In genomic region chr15:78848467-78848866, GRCm38 (mm10) we compare ENCODE assay signal across 8 mouse cellular contexts. TPM values are rescaled to one million over a fixed set of nuclear protein-coding genes. Genes with fewer than 3 reads are reported as not detected.
DNase-seq lines count a peak whose midpoint lies in the region; ATAC-seq and TF ChIP-seq lines count a peak whose summit lies in the region.

No protein-coding gene starts in this region.

- peaks cover 7% of the 10 kb centered on the region for H3K27me3 ChIP-seq in hindbrain, embryonic 11.5 days (ENCODE audit: control insufficient read depth, insufficient read depth, low read length)
- H3K27me3 ChIP-seq in hindbrain, embryonic 16.5 days (replicated peaks; ENCODE audit: control insufficient read depth, insufficient read depth, low read length) = peaks cover 8% of the 10 kb centered on the region
- H3K27me3 ChIP-seq in embryonic facial prominence, embryonic 11.5 days (ENCODE audit: control insufficient read depth, insufficient read depth, low read length) = no peaks in the 10 kb centered on the region; the same call in 1 of the 2 replicates
- H3K27me3 ChIP-seq in intestine, postnatal 0 days (replicated peaks; ENCODE audit: control insufficient read depth, insufficient read depth, low read length) = no peaks in the 10 kb centered on the region
- H3K27me3 ChIP-seq in limb, embryonic 14.5 days (ENCODE audit: control insufficient read depth, insufficient read depth, low read length) = no peaks in the 10 kb centered on the region

- ATAC-seq in hindbrain, embryonic 11.5 days (ENCODE audit: low FRiP score) = no peak
- no peak for ATAC-seq in hindbrain, embryonic 16.5 days
- ATAC-seq in embryonic facial prominence, embryonic 11.5 days (replicated peaks; ENCODE audit: insufficient number of reproducible peaks, low FRiP score, low TSS enrichment, low read depth) = no peak
- ATAC-seq in intestine, postnatal 0 days = no peak
- ATAC-seq in limb, embryonic 14.5 days (ENCODE audit: low FRiP score, low read depth) = no peak

- no peak overlapping the region for H3K4me2 ChIP-seq in hindbrain, embryonic 11.5 days (replicated peaks; ENCODE audit: low read depth, low read length)
- H3K4me2 ChIP-seq in hindbrain, embryonic 16.5 days (ENCODE audit: low read length) = no peak overlapping the region
- no peak overlapping the region for H3K4me2 ChIP-seq in embryonic facial prominence, embryonic 11.5 days (ENCODE audit: low read depth, low read length)
- no peak overlapping the region for H3K4me2 ChIP-seq in intestine, postnatal 0 days (replicated peaks; ENCODE audit: low read depth)
- no peak overlapping the region for H3K4me2 ChIP-seq in limb, embryonic 14.5 days (replicated peaks; ENCODE audit: low read depth, low read length, severe bottlenecking)

- H3K4me1 ChIP-seq in hindbrain, embryonic 11.5 days (replicated peaks; ENCODE audit: control insufficient read depth, insufficient read depth, low read length) = no peaks in the 10 kb centered on the region
- H3K4me1 ChIP-seq in hindbrain, embryonic 16.5 days (ENCODE audit: control insufficient read depth, insufficient read depth, low read depth, low read length) = peaks cover 9% of the 10 kb centered on the region; the same call in 1 of the 2 replicates
- H3K4me1 ChIP-seq in embryonic facial prominence, embryonic 11.5 days (ENCODE audit: control insufficient read depth, insufficient read depth, low read length) = peaks cover 3% of the 10 kb centered on the region; the same call in 1 of the 2 replicates
- peaks cover 18% of the 10 kb centered on the region; the same call in 1 of the 2 replicates for H3K4me1 ChIP-seq in intestine, postnatal 0 days (replicated peaks; ENCODE audit: control insufficient read depth, insufficient read depth, low read length)
- peaks cover 14% of the 10 kb centered on the region for H3K4me1 ChIP-seq in limb, embryonic 14.5 days (ENCODE audit: control insufficient read depth, insufficient read depth, low read length)

- DNase-seq in hindbrain, embryonic 11.5 days (ENCODE audit: low spot score) = peak; percentile 83
- peak; percentile 91 for DNase-seq in adrenal gland, postnatal 10 days
- peak; percentile 88 for DNase-seq in embryonic facial prominence, embryonic 11.5 days (ENCODE audit: low spot score)
- peak; percentile 81 for DNase-seq in limb, embryonic 14.5 days (ENCODE audit: low spot score)
- peak; percentile 88 for DNase-seq in ovary, postnatal 10 days (ENCODE audit: low spot score)
- peak; percentile 38 to 65 for DNase-seq in thymus, adult 18-20 months

- TF ChIP-seq POLR2A in limb, embryonic 14.5 days (IDR thresholded peaks at IDR 0.05; ENCODE audit: borderline replicate concordance, extremely low read depth, insufficient read depth, insufficient read length) = no peak

- 31% methylated on average over 5 of the region's 5 CpGs for WGBS in hindbrain, embryonic 11.5 days
- WGBS in hindbrain, embryonic 16.5 days = 32% methylated on average over 5 of the region's 5 CpGs
- 34% methylated on average over 5 of the region's 5 CpGs for WGBS in embryonic facial prominence, embryonic 11.5 days
- 26% methylated on average over 5 of the region's 5 CpGs for WGBS in intestine, postnatal 0 days
- 25% methylated on average over 5 of the region's 5 CpGs for WGBS in limb, embryonic 14.5 days

- no peaks in the 10 kb centered on the region for H3K36me3 ChIP-seq in hindbrain, embryonic 11.5 days (ENCODE audit: control insufficient read depth, insufficient read depth, low read length)
- no peaks in the 10 kb centered on the region for H3K36me3 ChIP-seq in hindbrain, embryonic 16.5 days (ENCODE audit: control insufficient read depth, insufficient read depth, low read length)
- H3K36me3 ChIP-seq in embryonic facial prominence, embryonic 11.5 days (replicated peaks; ENCODE audit: control insufficient read depth, insufficient read depth, low read depth, low read length) = no peaks in the 10 kb centered on the region
- H3K36me3 ChIP-seq in intestine, postnatal 0 days (ENCODE audit: control insufficient read depth, insufficient read depth) = peaks cover 11% of the 10 kb centered on the region; the same call in 1 of the 2 replicates
- peaks cover 4% of the 10 kb centered on the region; the same call in 1 of the 2 replicates for H3K36me3 ChIP-seq in limb, embryonic 14.5 days (ENCODE audit: control insufficient read depth, insufficient read depth, low read length)

- no peak overlapping the region for H3K27ac ChIP-seq in hindbrain, embryonic 11.5 days (ENCODE audit: low read depth, low read length)
- no peak overlapping the region for H3K27ac ChIP-seq in hindbrain, embryonic 16.5 days (ENCODE audit: low read depth, low read length)
- no peak overlapping the region for H3K27ac ChIP-seq in embryonic facial prominence, embryonic 11.5 days (replicated peaks; ENCODE audit: low read depth, low read length)
- no peak overlapping the region for H3K27ac ChIP-seq in intestine, postnatal 0 days (ENCODE audit: low read depth, low read length)
- H3K27ac ChIP-seq in limb, embryonic 14.5 days (replicated peaks; ENCODE audit: low read depth, low read length) = no peak overlapping the region

- peak; percentile 96 for TF ChIP-seq CTCF in intestine, postnatal 0 days (IDR thresholded peaks at IDR 0.05; ENCODE audit: low read depth)

- no peak overlapping the region for H3K4me3 ChIP-seq in hindbrain, embryonic 11.5 days (ENCODE audit: low read depth, low read length)
- H3K4me3 ChIP-seq in hindbrain, embryonic 16.5 days (ENCODE audit: low read length) = no peak overlapping the region
- H3K4me3 ChIP-seq in embryonic facial prominence, embryonic 11.5 days (ENCODE audit: low read depth, low read length) = no peak overlapping the region
- no peak overlapping the region for H3K4me3 ChIP-seq in intestine, postnatal 0 days (ENCODE audit: low read depth, low read length)
- H3K4me3 ChIP-seq in limb, embryonic 14.5 days (replicated peaks; ENCODE audit: low read length) = no peak overlapping the region

- H3K9me3 ChIP-seq in hindbrain, embryonic 11.5 days (ENCODE audit: control insufficient read depth, low read length) = no peaks in the 10 kb centered on the region
- no peaks in the 10 kb centered on the region for H3K9me3 ChIP-seq in hindbrain, embryonic 16.5 days (ENCODE audit: control insufficient read depth, low read length)
- H3K9me3 ChIP-seq in embryonic facial prominence, embryonic 11.5 days (replicated peaks; ENCODE audit: control insufficient read depth, low read length) = no peaks in the 10 kb centered on the region
- H3K9me3 ChIP-seq in intestine, postnatal 0 days (ENCODE audit: control insufficient read depth) = no peaks in the 10 kb centered on the region
- H3K9me3 ChIP-seq in limb, embryonic 14.5 days (ENCODE audit: control insufficient read depth, low read length) = no peaks in the 10 kb centered on the region

- no peak overlapping the region for H3K9ac ChIP-seq in hindbrain, embryonic 11.5 days (ENCODE audit: low read depth, low read length)
- H3K9ac ChIP-seq in hindbrain, embryonic 16.5 days (ENCODE audit: low read depth, low read length) = no peak overlapping the region
- H3K9ac ChIP-seq in embryonic facial prominence, embryonic 11.5 days (replicated peaks; ENCODE audit: low read length) = no peak overlapping the region
- no peak overlapping the region for H3K9ac ChIP-seq in intestine, postnatal 0 days (ENCODE audit: low read depth, low read length)
- H3K9ac ChIP-seq in limb, embryonic 14.5 days (ENCODE audit: low read depth, low read length, severe bottlenecking) = no peak overlapping the region

RNA-seq across cellular contexts. Expression of gene Cdc42ep1, which starts 6.0 kb away (rescaled TPM):
- polyA plus RNA-seq in hindbrain, embryonic 11.5 days (2014; fragmentation: Nextera tagmentation; extraction: Ambion mirVana) = 7.8 and 9.1 TPM in 2 replicates
- 15.9 and 17.5 TPM in 2 replicates for polyA plus RNA-seq in hindbrain, embryonic 16.5 days (2015; fragmentation: Nextera tagmentation; extraction: Ambion mirVana)
- 10 to 100 TPM; 40.9 to 48.6 TPM for total RNA-seq in adrenal gland, postnatal 10 days (2021)
- polyA plus RNA-seq in embryonic facial prominence, embryonic 11.5 days (2014; fragmentation: Nextera tagmentation; extraction: Ambion mirVana) = 10.9 and 11.3 TPM in 2 replicates
- polyA plus RNA-seq in intestine, postnatal 0 days (2015; fragmentation: Nextera tagmentation; extraction: Ambion mirVana) = 16.8 and 17.0 TPM in 2 replicates
- 25.2 and 34.3 TPM in 2 replicates for polyA plus RNA-seq in limb, embryonic 14.5 days (2012; rRNA removed)
- polyA plus RNA-seq in limb, embryonic 14.5 days (2014; fragmentation: Nextera tagmentation; extraction: Ambion mirVana) = 23.1 and 24.3 TPM in 2 replicates

RNA-seq across cellular contexts. Expression of gene Lgals2, which starts 6.9 kb away (rescaled TPM):
- polyA plus RNA-seq in hindbrain, embryonic 11.5 days (2014; fragmentation: Nextera tagmentation; extraction: Ambion mirVana) = not detected in 2 replicates
- polyA plus RNA-seq in hindbrain, embryonic 16.5 days (2015; fragmentation: Nextera tagmentation; extraction: Ambion mirVana) = not detected in 2 replicates
- total RNA-seq in adrenal gland, postnatal 10 days (2021) = 1 to 10 TPM; 1.8 to 5.1 TPM
- not detected in 2 replicates for polyA plus RNA-seq in embryonic facial prominence, embryonic 11.5 days (2014; fragmentation: Nextera tagmentation; extraction: Ambion mirVana)
- polyA plus RNA-seq in intestine, postnatal 0 days (2015; fragmentation: Nextera tagmentation; extraction: Ambion mirVana) = 787 and 833 TPM in 2 replicates
- 0.65 and 0.72 TPM in 2 replicates for polyA plus RNA-seq in limb, embryonic 14.5 days (2012; rRNA removed)
- 0.58 TPM in 1 of 2 replicates, not detected in the other for polyA plus RNA-seq in limb, embryonic 14.5 days (2014; fragmentation: Nextera tagmentation; extraction: Ambion mirVana)

RNA-seq across cellular contexts. Expression of gene Gga1, which starts 28.5 kb away (rescaled TPM):
- 26.3 and 26.4 TPM in 2 replicates for polyA plus RNA-seq in hindbrain, embryonic 11.5 days (2014; fragmentation: Nextera tagmentation; extraction: Ambion mirVana)
- polyA plus RNA-seq in hindbrain, embryonic 16.5 days (2015; fragmentation: Nextera tagmentation; extraction: Ambion mirVana) = 46.1 and 51.8 TPM in 2 replicates
- total RNA-seq in adrenal gland, postnatal 10 days (2021) = 10 to 100 TPM; 48.8 to 50.6 TPM
- polyA plus RNA-seq in embryonic facial prominence, embryonic 11.5 days (2014; fragmentation: Nextera tagmentation; extraction: Ambion mirVana) = 21.1 and 22.6 TPM in 2 replicates
- polyA plus RNA-seq in intestine, postnatal 0 days (2015; fragmentation: Nextera tagmentation; extraction: Ambion mirVana) = 40.1 TPM in 2 replicates
- polyA plus RNA-seq in limb, embryonic 14.5 days (2012; rRNA removed) = 60.6 and 80.6 TPM in 2 replicates
- polyA plus RNA-seq in limb, embryonic 14.5 days (2014; fragmentation: Nextera tagmentation; extraction: Ambion mirVana) = 43.6 and 45.0 TPM in 2 replicates

RNA-seq across cellular contexts. Expression of gene Card10, which starts 45.6 kb away (rescaled TPM):
- 1.8 and 2.4 TPM in 2 replicates for polyA plus RNA-seq in hindbrain, embryonic 11.5 days (2014; fragmentation: Nextera tagmentation; extraction: Ambion mirVana)
- 2.5 and 2.8 TPM in 2 replicates for polyA plus RNA-seq in hindbrain, embryonic 16.5 days (2015; fragmentation: Nextera tagmentation; extraction: Ambion mirVana)
- 10 to 100 TPM; 12.0 to 12.4 TPM for total RNA-seq in adrenal gland, postnatal 10 days (2021)
- polyA plus RNA-seq in embryonic facial prominence, embryonic 11.5 days (2014; fragmentation: Nextera tagmentation; extraction: Ambion mirVana) = 1.8 and 2.6 TPM in 2 replicates
- 3.2 and 3.9 TPM in 2 replicates for polyA plus RNA-seq in intestine, postnatal 0 days (2015; fragmentation: Nextera tagmentation; extraction: Ambion mirVana)
- 9.0 and 12.4 TPM in 2 replicates for polyA plus RNA-seq in limb, embryonic 14.5 days (2012; rRNA removed)
- polyA plus RNA-seq in limb, embryonic 14.5 days (2014; fragmentation: Nextera tagmentation; extraction: Ambion mirVana) = 4.4 and 5.1 TPM in 2 replicates

RNA-seq across cellular contexts. Expression of gene Gm49510, which starts 51.0 kb away (rescaled TPM):
- polyA plus RNA-seq in hindbrain, embryonic 11.5 days (2014; fragmentation: Nextera tagmentation; extraction: Ambion mirVana) = 0.13 and 0.42 TPM in 2 replicates
- polyA plus RNA-seq in hindbrain, embryonic 16.5 days (2015; fragmentation: Nextera tagmentation; extraction: Ambion mirVana) = 0.11 TPM in 1 of 2 replicates, not detected in the other
- not detected for total RNA-seq in adrenal gland, postnatal 10 days (2021)
- 0.17 and 0.58 TPM in 2 replicates for polyA plus RNA-seq in embryonic facial prominence, embryonic 11.5 days (2014; fragmentation: Nextera tagmentation; extraction: Ambion mirVana)
- polyA plus RNA-seq in intestine, postnatal 0 days (2015; fragmentation: Nextera tagmentation; extraction: Ambion mirVana) = 0.21 TPM in 1 of 2 replicates, not detected in the other
- 0.19 and 0.20 TPM in 2 replicates for polyA plus RNA-seq in limb, embryonic 14.5 days (2012; rRNA removed)
- polyA plus RNA-seq in limb, embryonic 14.5 days (2014; fragmentation: Nextera tagmentation; extraction: Ambion mirVana) = 0.92 and 1.5 TPM in 2 replicates

Comparison
In these comparisons a context has a peak if more than half of its experiments do, and no peak if none do; other contexts are left out.
1. RNA of gene Lgals2, which starts 6.9 kb away (polyA plus RNA-seq): 787 to 833 TPM in intestine, postnatal 0 days; 0.58 to 0.72 TPM in limb, embryonic 14.5 days, not detected in hindbrain, embryonic 11.5 days, not detected in hindbrain, embryonic 16.5 days and not detected in embryonic facial prominence, embryonic 11.5 days; every median in the first group is over 100 times any median in the second.
2. Peak in every context shown above with its lines, with median percentiles within 50 percentile points of each other: DNase-seq.